Mouse (Mus musculus) cerebellum, postnatal 25 days (tissue): Measurements from ENCODE around the gene Gpd2.

ENCODE experiments used
- DNase-seq, 2 experiments: peaks; one replicate each; pipeline ENCODE4 v3.0.0; 2021; ENCODE audit warnings: mixed read lengths in 2 of 2

Gene Gpd2

DNA sequence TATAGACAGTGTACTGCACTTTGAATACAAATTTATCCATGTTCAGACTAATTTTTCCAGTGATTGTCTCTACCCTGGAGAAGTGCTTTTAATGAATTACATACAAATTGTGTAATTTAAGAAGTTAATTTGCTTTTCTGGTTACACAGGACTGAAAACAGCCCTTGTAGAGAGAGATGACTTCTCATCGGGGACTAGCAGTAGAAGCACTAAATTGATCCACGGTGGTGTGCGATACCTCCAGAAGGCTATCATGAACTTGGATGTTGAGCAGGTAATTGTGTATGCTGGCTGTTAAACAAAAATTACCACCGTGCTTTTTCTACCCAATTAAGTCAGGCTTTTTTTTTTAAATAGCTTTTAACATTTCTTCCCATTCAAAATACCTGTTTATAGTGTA lies 66.8 kb downstream of the Gpd2 start:
- no peak for DNase-seq

DNA sequence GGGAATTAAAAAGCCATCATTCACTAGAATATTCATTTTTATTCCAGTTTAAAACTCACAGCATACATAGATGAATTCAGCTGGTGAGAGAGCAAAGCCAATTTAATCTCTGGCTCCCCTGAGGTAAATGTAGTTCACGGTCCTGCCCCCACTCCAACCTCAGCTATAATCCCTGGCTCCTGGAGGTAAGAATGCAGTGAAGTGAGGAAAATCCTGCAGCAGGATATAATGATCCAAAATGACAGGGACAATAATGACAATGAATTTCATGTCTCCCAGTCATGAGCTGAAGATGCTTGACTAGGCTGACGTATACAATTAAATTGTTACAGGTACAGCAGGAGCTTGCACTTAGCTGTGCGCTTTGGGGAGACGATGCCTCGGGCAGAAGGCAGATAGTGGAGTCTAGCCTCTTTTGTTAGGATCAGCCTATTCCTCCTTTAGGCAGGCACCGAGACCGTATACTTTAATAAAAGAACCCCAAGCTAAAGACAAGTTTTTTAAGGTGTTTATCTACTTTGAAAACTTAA lies 74.9 kb downstream of the Gpd2 start:
- DNase-seq: no peak

GRCm38 (mm10) chr2:57316055-57316454 lies 78.6 kb downstream of the Gpd2 start:
- DNase-seq: peak; percentile 32 to 56

DNA sequence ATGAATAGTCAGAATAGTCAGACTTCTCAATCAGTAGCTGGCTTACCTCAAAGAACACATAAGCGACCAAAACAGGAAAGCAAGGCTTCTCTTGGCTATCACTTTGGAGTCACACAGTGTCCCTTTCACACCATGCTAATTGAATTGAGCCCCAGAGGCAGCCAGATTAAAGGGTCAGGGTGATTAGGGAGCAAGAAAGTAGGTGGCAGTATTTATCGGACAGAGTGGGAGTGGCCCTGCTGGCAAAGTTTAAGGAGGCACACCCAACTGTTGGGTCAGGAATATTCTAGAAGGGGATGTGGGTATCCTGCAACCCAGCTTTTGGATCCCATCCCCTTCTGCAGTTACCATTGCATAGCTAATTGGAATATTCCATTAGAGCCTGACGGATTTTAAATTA lies 80.9 kb downstream of the Gpd2 start:
- DNase-seq: no peak

GRCm38 (mm10) chr2:57326091-57326490 lies 88.7 kb downstream of the Gpd2 start:
- DNase-seq: no peak

DNA sequence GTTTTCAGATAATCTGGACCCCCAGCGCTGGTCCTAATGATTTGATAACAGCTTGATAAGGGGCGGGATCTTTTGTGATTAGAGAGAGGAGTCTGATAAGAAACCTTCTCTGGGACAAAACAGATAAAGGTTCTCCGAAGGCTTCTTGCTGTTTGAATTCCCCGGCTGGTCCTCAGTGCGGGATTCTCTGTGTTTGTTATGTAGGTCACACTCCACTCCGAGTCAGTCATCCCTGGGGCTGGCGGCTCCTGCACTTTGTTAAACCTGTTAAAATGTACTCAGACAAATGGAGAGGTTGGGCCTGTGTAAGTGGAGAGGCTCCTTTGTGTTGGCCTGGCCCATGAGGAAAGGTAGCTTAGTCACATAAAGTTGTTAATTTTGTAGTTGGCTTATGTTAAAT lies 91.9 kb downstream of the Gpd2 start:
- DNase-seq: no peak

GRCm38 (mm10) chr2:57330812-57331211 lies 93.4 kb downstream of the Gpd2 start:
- DNase-seq: no peak

DNA sequence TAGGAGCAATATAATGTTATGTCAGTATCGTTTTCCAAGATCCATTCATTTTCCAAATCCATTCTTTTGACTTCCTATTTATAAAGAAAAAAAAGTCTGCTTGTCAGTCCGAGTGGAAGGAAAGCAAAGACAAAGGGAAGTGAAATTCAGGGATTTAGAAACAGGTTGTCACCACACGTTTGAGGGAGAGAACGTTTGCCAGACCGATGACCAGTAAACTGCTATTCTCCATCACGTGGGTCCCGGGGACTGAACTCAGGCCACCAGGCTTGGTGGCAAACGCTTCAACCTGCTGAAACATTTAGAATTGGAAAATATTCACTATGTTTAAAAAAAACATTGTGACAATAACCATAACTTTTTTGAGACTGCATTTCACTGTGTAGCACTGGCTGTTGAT lies 93.8 kb downstream of the Gpd2 start:
- DNase-seq: no peak

GRCm38 (mm10) chr2:57333481-57333880 lies 96.0 kb downstream of the Gpd2 start:
- no peak for DNase-seq

DNA sequence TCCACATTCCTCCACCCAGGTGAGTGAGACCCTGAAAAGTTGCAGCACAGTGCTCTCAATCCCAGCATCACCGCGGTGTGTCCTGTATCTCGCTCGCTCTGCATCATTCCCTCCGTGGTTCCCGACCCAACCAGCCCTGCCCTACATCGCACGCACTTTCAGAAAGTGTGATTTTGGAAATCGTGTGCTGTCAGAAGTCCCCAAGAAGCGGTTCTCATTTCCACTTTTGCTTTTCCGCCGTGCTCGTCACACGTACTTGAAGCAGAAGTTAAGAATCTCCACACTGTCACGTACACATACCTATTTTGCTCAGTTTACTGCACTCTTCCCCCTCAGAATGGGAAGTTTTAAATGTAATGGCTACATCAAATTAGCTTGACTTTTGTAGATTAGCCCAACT lies 98.0 kb downstream of the Gpd2 start:
- no peak for DNase-seq

GRCm38 (mm10) chr2:57338779-57339178 lies 101.3 kb downstream of the Gpd2 start:
- DNase-seq: no peak

DNA sequence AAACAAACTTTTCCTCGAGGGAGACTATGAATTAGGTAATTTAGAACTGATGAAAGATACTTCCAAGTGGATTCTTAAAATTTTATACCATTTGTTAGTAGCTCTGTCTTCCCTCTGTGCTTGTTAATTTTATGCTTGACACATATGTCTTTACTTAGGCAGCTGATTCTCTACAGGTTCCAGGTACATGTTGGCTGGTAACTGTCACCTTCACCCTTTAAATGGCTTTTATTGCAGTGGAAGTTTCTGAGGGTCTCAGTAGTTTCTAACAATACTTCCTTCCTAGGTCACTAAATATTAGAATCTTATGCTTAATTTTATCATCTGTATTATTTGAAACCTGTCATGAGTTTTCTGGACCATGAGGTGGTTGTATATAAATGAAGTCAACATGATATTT lies 105.5 kb downstream of the Gpd2 start:
- DNase-seq: no peak

- no peak for DNase-seq
Measured at GRCm38 (mm10) chr2:57350615-57351014, 113.2 kb downstream of the Gpd2 start.

- DNase-seq: no peak
Measured at GRCm38 (mm10) chr2:57353722-57354432, 116.4 kb downstream of the Gpd2 start.

DNA sequence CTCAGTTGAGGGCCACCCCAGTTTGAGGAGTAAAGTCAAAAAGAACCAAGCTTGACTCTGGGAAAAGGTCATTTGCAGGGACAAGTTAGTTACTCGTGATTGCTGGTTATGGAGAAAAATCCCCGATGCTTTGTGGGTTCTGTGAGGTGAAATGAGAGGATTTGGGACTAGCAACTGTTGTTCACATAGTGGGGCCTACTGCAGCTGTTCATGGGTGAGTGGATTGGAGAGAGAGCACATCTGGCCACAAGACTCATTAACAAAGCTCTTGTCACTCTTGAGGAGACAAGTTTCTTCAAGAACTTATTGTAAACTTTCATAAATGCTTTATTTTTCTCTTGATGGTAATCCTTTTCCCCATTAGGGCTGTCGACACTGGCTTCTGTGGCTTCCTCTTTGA lies 117.4 kb downstream of the Gpd2 start:
- DNase-seq: no peak

GRCm38 (mm10) chr2:57356222-57356822 lies 118.9 kb downstream of the Gpd2 start:
- no peak for DNase-seq

- no peak for DNase-seq
Measured at GRCm38 (mm10) chr2:57362503-57362902, 125.1 kb downstream of the Gpd2 start.

DNA sequence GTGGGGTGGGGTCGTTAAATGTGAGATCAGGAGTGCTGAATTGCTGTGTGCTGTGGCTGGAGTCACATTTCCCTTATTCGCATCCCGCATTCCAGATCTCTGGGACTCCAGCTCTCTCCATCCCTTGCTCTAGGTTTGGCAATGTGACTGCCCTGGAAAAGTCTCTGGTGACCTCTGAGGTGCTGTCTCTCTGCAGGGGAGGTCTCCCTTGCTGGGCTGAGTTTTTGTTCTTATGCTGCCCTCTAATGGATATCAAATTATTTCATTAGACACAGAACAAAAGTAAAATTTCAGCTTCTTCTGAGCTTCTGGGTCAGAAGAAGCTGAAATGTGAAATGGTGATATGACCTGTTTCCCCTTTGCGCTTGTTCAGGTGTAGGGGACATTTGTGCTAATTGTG lies 137.2 kb downstream of the Gpd2 start:
- peak; percentile 33 to 54 for DNase-seq

DNA sequence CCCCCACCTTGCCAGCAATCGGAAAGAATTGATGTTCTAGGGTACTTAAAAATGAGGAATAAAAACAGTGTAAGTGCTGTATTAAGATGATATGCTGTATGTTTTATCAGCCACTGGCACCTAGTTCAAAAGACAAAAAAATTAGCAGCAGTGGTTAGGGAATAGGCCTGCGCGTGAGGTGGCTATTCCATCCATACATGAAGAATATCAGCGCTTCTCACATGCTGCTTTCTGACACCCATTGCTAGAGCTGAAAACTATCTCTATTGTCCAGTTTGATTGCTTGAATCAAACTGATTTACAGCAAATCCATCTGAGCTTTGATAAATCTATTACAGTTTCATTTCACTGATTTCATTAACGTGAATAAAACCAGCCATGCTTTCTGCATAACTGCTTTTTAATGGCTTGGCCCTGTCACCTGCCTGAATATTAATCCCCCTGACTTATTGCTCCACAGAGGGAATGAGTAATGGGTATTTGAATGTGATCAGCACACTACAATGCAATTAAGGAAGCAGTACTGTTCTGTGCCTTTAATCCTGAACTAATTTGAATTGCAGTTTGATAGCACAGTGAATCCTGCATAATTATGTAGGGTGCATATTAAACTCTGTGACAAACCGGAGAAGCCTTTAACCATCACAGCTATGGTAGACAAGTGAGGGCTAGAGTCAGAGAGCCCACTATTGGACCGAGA lies 137.9 kb downstream of the Gpd2 start:
- DNase-seq: no peak

- peak in 1 of 2 experiments; percentile 10 for DNase-seq
Measured at GRCm38 (mm10) chr2:57378147-57378889, 140.9 kb downstream of the Gpd2 start.

DNA sequence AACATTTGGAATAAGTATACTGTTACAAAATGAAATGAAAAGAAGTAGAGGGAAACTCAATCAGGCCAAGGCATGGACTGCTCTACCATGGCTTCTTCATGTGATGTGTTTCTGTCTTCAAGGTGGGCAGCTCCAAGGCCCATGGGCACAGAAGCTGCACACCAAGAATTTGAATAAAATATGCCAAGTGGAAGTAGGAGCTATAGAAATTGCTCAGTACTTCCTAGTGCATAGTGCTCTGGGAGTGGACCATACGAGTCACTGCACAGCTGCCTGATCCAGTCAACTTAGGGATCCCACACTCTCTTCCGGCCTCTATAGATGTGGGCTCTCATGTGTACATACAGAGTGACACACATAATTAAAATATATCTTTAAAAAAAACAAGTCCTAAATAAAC lies 147.2 kb downstream of the Gpd2 start:
- no peak for DNase-seq

DNA sequence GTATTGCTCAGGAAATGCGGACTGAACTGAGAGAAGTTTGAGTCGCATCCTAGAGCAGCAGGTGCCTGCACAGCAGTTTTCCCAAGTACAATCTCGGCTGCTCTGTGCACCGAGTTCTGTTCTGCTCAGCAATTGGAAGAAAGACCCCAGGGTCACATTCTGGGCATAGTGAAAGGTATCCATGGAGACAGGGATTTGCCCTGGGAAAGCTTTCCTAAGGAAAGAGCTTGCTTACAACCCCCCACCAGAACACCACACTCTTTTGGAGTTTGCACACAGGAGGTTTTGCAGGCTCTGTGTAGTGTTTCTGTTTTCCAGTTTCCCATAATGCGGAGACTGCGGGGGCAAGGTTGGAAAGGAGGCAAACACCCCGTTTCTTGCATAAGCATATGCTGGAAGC lies 150.4 kb downstream of the Gpd2 start:
- DNase-seq: no peak

- no peak for DNase-seq
Measured at GRCm38 (mm10) chr2:57395071-57395470, 157.6 kb downstream of the Gpd2 start.
